Mouse (Mus musculus) Patski (cell line): ENCODE measurements around the gene Zdhhc19. TPM values are rescaled to one million over a fixed set of nuclear protein-coding genes. Genes with fewer than 3 reads are reported as not detected.

Source experiments
- ATAC-seq: fragments of 100-300 bp; one replicate; pipeline ENCODE4 v1.8.0; 2021
- CTCF ChIA-PET: fragments of 350-600 bp; sonication (Branson Sonifier 250); formaldehyde crosslinking; loops from one replicate; lab custom pipeline; 2022; ENCODE audit warnings: inconsistent platforms; lab: Charles Lee
- POLR2A ChIA-PET: fragments of 350-600 bp; sonication (Branson Sonifier 250); formaldehyde crosslinking; loops from one replicate; lab custom pipeline; 2022; ENCODE audit warnings: antibody characterized with exemption, inconsistent platforms; lab: Charles Lee
- DNase-seq: peaks from one replicate; pipeline ENCODE4 v3.0.0-alpha.2; 2011; ENCODE audit warnings: low read depth, low spot score
- H3K27me3 ChIP-seq: fragments of 371-371 bp; one replicate; pipeline ENCODE4 v1.5.1; 2021
- CTCF ChIP-seq: fragments of 100-300 bp; IDR thresholded peaks from one replicate; pipeline ENCODE4 v1.5.1; 2021
- in situ Hi-C: fragments of 300-500 bp; cut with MboI; formaldehyde crosslinking; loops from 3 replicates; pipeline ENCODE4 v1.11.1; 2018; ENCODE audit warnings: low pct_unique_long_range_greater_than_20kb, mixed read lengths
- polyA plus RNA-seq: library from polyadenylated mRNA; unstranded; gene quantifications from one replicate; pipeline ENCODE4 v1.2.3, GENCODE M21; 2021

The Zdhhc19 gene
- not detected for polyA plus RNA-seq

GRCm38 (mm10) chr16:32495965-32496364 is at the start of gene Zdhhc19:
Gene Zdhhc19, plus strand, starts transcription at chr16:32496265.
- ATAC-seq (no peak), DNase-seq (no peak)
- no peak for TF ChIP-seq CTCF
- POLR2A ChIA-PET, result no interaction called here
- CTCF ChIA-PET, result no interaction called here
- H3K27me3 ChIP-seq, result no peaks in the 10 kb centered on the region
- in situ Hi-C loops, result no loop called here

- ChIA-PET POLR2A (no interaction called here), CTCF (interaction anchor here (1.1 kb wide), 1 partner anchor 12 kb away, joined by 3 read pairs; no protein-coding TSS in a partner anchor)
- in situ Hi-C loops, result no loop called here
- TF ChIP-seq CTCF, result no peak
- ATAC-seq (no peak), DNase-seq (no peak)
- no peaks in the 10 kb centered on the region for H3K27me3 ChIP-seq
Measured at GRCm38 (mm10) chr16:32446563-32447138, 49.4 kb upstream of the Zdhhc19 start.

GRCm38 (mm10) chr16:32449665-32450064 is 46.4 kb upstream of the Zdhhc19 start:
- no peak for DNase-seq
- no peak for ATAC-seq
- no peaks in the 10 kb centered on the region for H3K27me3 ChIP-seq
- in situ Hi-C loops, result loop anchor here (25.0 kb wide), 2 partner anchors 187 to 337 kb away; partner anchors contain the start of gene Smco1
- ChIA-PET POLR2A (interaction anchor here (0.7 kb wide), 1 partner anchor 427 kb away, joined by 3 read pairs; no protein-coding TSS in a partner anchor), CTCF (no interaction called here)
- no peak for TF ChIP-seq CTCF

- ATAC-seq, result no peak
- CTCF ChIA-PET, result no interaction called here
Measured at GRCm38 (mm10) chr16:32450133-32450532, 45.9 kb upstream of the Zdhhc19 start.

GRCm38 (mm10) chr16:32453102-32453501 is 43.0 kb upstream of the Zdhhc19 start:
- H3K27me3 ChIP-seq, result no peaks in the 10 kb centered on the region
- ChIA-PET CTCF (no interaction called here), POLR2A (interaction anchor here (0.6 kb wide), 1 partner anchor 1090 kb away, joined by 3 read pairs; no protein-coding TSS in a partner anchor)
- DNase-seq, result no peak
- no peak for TF ChIP-seq CTCF
- in situ Hi-C loops, result loop anchor here (25.0 kb wide), 2 partner anchors 191 to 341 kb away; partner anchors contain the start of gene Smco1
- no peak for ATAC-seq

More at GRCm38 (mm10) chr16:32450133-32450532, 45.9 kb upstream of the Zdhhc19 start:
- TF ChIP-seq CTCF, result no peak
- in situ Hi-C loops, result loop anchor here (25.0 kb wide), 2 partner anchors 188 to 338 kb away; partner anchors contain the start of gene Smco1
- H3K27me3 ChIP-seq, result no peaks in the 10 kb centered on the region
- POLR2A ChIA-PET, result no interaction called here
- DNase-seq, result no peak

GRCm38 (mm10) chr16:32454646-32455045 is 41.4 kb upstream of the Zdhhc19 start:
- DNase-seq, result no peak
- H3K27me3 ChIP-seq, result no peaks in the 10 kb centered on the region
- TF ChIP-seq CTCF, result no peak
- in situ Hi-C loops, result loop anchor here (5.0 to 25.0 kb wide), 3 partner anchors 77 to 342 kb away; partner anchors contain the start of gene Smco1
- POLR2A ChIA-PET, result no interaction called here
- CTCF ChIA-PET, result interaction anchor here (0.8 to 0.9 kb wide), 2 partner anchors 12 to 22 kb away, joined by 3 read pairs; no protein-coding TSS in a partner anchor
- ATAC-seq, result no peak

- CTCF ChIA-PET, result no interaction called here
- no peak for ATAC-seq
Measured at GRCm38 (mm10) chr16:32456086-32456485, 40.0 kb upstream of the Zdhhc19 start.

GRCm38 (mm10) chr16:32456761-32457160 is 39.3 kb upstream of the Zdhhc19 start:
- in situ Hi-C loops, result loop anchor here (5.0 to 25.0 kb wide), 3 partner anchors 79 to 344 kb away; partner anchors contain the start of gene Smco1
- ChIA-PET POLR2A (no interaction called here), CTCF (no interaction called here)
- no peaks in the 10 kb centered on the region for H3K27me3 ChIP-seq
- ATAC-seq (no peak), DNase-seq (no peak)
- no peak for TF ChIP-seq CTCF

More at GRCm38 (mm10) chr16:32456086-32456485, 40.0 kb upstream of the Zdhhc19 start:
- no peaks in the 10 kb centered on the region for H3K27me3 ChIP-seq
- no peak for DNase-seq
- TF ChIP-seq CTCF, result no peak
- POLR2A ChIA-PET, result no interaction called here
- in situ Hi-C loops, result loop anchor here (5.0 to 25.0 kb wide), 3 partner anchors 79 to 344 kb away; partner anchors contain the start of gene Smco1

GRCm38 (mm10) chr16:32457589-32458386 is 38.3 kb upstream of the Zdhhc19 start:
- in situ Hi-C loops, result loop anchor here (5.0 to 25.0 kb wide), 3 partner anchors 80 to 345 kb away; partner anchors contain the start of gene Smco1
- POLR2A ChIA-PET, result interaction anchor here (0.5 to 0.9 kb wide), 2 partner anchors 8 to 25 kb away, joined by 3 read pairs; no protein-coding TSS in a partner anchor
- no peaks in the 10 kb centered on the region for H3K27me3 ChIP-seq
- no peak for ATAC-seq
- TF ChIP-seq CTCF, result peak; percentile 71
- DNase-seq, result no peak
- CTCF ChIA-PET, result no interaction called here

GRCm38 (mm10) chr16:32460518-32460917 is 35.5 kb upstream of the Zdhhc19 start:
- POLR2A ChIA-PET, result no interaction called here
- no peaks in the 10 kb centered on the region for H3K27me3 ChIP-seq
- CTCF ChIA-PET, result no interaction called here
- DNase-seq (no peak), ATAC-seq (no peak)
- in situ Hi-C loops, result loop anchor here (25.0 kb wide), 2 partner anchors 198 to 348 kb away; partner anchors contain the start of gene Smco1
- peak; percentile 18 for TF ChIP-seq CTCF
